Mouse (Mus musculus) heart, adult 9 months (tissue): ENCODE results near the gene Scamp5.

Source experiments
- DNase-seq, 2 experiments: peaks; one replicate each; pipeline ENCODE4 v3.0.0; 2022; ENCODE audit warnings: low spot score in 2 of 2

Scamp5 gene

DNA sequence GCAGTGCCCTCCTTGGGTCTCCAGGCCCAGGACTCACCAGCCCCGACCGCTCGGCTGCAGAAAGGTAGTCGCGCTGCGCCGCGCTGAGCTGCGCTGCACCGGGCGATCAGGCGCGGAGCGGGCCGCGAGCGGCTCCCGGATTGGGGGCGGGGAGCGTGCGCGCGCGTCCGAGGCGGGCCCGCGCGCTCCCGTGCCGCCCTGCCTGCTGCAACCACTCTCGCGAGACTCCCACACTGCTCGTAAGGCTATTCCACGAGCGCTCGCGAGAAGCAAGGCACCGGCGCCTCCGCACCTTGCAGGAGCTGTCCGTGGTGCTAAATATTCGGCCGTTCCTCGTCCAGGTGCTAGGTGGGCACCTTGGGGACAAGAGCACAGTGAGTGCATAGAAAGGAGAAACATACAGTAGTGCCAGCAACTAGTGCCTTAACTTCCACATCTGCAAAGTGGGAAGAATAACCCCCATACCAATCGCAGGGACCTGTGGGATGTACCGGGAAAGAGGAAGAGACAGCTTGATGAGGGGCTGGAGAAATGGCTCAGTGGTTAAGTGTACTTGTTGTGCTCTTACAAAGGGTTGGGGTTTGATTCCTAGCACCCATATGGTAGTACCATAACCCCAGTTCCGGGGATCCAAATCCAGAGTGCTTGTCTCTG is at the start of gene Scamp5:
TSS of gene Scamp5 (minus strand) at position 165 of the 654 bp plus-strand sequence.
- peak; percentile 83 to 86 for DNase-seq

- no peak for DNase-seq
Measured at GRCm38 (mm10) chr9:57517113-57517512, 49.3 kb upstream of the Scamp5 start.

DNA sequence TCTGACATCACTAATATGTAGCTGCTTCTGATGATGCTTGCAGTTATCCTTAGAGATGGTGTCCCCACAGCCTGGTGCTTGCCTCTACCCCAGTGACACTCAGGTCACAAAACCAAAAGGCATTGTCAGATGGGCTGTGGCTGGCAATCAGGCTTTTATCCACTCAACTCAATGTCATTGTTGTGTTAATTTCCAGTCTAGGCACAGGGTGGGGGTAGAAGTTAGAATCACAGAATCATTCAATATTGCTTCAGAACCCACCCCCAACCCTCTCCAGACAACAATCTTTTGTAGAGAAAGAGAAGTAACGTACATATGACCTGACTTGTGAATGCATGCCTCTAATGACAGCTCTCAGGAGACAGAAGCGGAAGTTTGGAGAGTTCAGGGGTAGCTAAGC is 42.7 kb upstream of the Scamp5 start:
- DNase-seq: no peak

GRCm38 (mm10) chr9:57505700-57506099 is 37.8 kb upstream of the Scamp5 start:
- DNase-seq: peak; percentile 79 to 81

DNA sequence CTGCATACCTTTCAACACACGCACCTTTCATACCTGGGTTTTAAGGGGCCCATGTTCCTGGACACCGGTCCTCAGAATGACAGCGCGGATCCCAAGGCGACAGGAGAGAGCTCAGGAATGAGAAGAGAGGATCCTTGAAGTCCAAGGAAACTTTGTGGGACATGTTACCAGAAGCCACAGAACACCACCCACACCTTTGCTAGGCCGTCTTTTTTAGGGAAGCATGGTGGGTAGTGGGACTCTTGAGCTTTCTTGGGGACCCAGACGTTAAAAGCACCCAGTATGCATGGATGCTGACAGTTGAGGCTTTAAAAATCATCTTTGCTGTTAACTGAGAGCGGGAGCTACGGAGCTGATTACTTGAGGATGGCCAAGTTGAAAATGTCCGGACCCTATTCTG is 37.0 kb upstream of the Scamp5 start:
- no peak for DNase-seq

DNA sequence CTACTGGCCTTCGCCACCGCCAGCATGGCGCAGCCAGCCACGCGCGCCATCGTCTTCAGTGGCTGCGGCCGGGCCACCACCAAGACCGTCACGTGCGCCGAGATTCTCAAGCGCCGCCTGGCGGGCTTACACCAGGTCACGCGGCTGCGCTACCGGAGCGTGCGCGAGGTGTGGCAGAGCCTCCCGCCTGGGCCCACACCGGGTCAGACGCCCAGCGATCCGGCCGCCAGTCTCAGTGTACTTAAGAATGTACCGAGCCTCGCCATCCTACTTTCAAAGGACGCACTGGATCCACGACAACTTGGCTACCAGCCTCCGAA is 36.5 kb upstream of the Scamp5 start:
- peak; percentile 42 to 44 for DNase-seq

DNA sequence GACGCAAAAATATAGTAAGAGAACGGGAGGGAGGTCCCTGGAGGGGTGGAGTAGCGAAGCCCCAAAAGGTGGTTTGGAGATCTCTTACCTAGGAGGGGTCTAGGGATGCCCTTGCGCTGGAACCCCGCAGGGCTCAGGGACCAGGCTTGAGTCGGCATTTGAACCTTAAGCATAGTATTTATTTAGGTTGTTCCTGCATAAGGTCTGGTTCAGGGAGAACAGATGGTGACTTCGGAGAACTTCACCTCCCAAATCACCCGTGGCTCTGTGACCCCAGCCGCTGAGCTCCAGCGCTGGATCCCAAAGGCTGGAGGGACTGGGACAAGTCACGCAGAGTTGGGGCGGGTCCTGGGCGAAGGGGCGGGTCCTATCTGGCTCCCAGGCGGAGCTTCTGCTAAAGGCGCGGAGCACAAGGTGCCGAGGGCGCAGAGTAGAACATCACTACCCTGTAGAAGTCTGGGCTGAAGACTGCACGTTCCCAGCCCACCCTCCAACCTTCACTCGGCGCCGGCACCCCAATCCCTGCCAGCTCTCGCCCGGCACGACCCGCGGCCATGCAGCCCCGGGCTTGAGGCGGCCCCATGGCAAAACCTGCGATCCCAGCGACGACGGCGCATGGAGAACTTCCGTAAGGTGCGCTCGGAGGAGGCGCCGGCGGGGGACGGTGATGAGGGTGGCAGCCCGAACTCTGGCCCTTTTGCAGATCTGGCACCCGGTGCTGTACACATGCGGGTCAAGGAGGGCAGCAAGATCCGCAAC is 35.9 kb upstream of the Scamp5 start, which contains the start of gene Rpp25:
TSS of gene Rpp25 (plus strand) at position 405 of the 759 bp plus-strand sequence.
- peak; percentile 52 to 74 for DNase-seq

- no peak for DNase-seq
Measured at GRCm38 (mm10) chr9:57502911-57503621, 35.2 kb upstream of the Scamp5 start.

GRCm38 (mm10) chr9:57501861-57502260 is 34.0 kb upstream of the Scamp5 start:
- DNase-seq: no peak

- no peak for DNase-seq
Measured at GRCm38 (mm10) chr9:57501452-57501851, 33.6 kb upstream of the Scamp5 start.

- no peak for DNase-seq
Measured at GRCm38 (mm10) chr9:57498536-57498935, 30.7 kb upstream of the Scamp5 start.

- DNase-seq: no peak
Measured at GRCm38 (mm10) chr9:57497236-57497635, 29.4 kb upstream of the Scamp5 start.

DNA sequence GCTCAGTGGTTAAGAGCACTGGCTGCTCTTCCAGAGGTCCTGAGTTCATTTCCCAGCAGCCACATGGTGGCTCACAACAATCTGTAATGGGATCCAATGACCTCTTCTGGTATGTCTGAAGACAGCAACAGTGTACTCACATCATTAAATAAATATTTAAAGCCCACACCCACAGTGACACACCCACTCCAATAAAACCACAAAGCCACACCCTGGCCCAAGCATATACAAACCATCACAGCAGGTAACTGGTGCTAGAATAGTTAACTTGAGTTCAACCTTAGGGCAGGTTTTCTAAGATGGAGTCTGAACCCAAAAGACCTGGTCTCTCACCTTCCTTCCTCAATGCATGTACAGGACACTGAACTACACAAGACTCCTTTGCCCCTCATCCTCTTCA is 27.1 kb upstream of the Scamp5 start:
- no peak for DNase-seq

DNA sequence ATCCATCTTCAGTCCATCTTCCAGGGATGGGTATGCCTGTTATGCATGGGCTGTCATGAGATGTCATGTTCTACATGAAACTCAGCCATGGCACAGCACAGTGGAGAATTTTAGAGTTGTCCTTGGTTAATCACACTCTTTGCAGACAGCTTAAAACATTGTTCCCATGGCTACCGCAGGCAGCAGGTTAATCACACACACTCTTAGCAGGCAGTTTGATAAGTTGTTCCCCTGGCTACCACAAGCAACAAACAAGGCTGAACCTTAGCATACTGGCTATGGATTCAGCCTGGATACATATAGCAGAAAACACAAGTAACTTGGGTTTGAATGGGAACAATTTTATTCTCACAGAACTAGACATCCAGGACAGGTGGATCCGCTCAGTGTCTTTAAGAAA is 25.7 kb upstream of the Scamp5 start:
- DNase-seq: no peak

- no peak for DNase-seq
Measured at GRCm38 (mm10) chr9:57487807-57488206, 19.9 kb upstream of the Scamp5 start.

DNA sequence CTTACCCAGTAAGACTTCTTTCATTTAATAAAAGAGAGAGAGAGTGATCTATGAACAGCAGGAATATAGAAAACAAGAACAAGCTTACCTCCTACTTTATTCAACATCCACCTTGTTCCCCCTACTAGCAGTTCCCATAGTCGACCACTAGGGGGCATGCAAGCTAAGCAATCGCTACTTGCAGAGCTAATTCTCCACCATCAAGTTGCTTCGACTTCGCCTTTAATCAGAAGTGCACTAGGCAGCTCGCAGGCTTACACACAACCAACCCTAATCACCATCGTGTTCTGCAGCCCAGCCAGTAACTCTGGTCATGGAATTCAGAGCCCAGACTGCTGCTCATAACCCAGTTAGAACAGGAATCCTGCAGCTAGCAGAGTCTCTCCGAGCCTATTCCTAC is 17.9 kb upstream of the Scamp5 start:
- peak; percentile 40 to 73 for DNase-seq

DNA sequence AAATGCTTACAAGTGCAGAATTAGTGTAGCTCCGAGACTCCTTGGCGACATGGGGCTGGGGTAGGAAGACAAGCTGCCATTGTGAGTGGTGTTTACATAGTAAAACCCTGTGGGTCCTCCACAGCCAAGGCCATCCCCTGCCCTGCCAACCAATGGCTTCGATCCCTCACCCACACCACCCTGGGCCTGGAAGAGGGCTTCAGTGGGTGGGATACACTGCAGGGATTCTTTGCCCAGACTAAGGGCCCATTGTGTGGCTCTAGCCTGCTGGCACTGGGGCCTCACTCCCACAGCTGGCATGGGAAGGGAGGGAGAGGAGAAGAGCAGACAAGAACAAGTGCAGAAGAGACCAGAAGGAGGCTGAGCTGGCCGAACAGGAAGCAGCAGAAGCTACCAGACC is 1.1 kb upstream of the Scamp5 start:
- DNase-seq: no peak

- DNase-seq: peak in 1 of 2 experiments; percentile 4
Measured at GRCm38 (mm10) chr9:57467271-57467771, 539 bp downstream of the Scamp5 start.

DNA sequence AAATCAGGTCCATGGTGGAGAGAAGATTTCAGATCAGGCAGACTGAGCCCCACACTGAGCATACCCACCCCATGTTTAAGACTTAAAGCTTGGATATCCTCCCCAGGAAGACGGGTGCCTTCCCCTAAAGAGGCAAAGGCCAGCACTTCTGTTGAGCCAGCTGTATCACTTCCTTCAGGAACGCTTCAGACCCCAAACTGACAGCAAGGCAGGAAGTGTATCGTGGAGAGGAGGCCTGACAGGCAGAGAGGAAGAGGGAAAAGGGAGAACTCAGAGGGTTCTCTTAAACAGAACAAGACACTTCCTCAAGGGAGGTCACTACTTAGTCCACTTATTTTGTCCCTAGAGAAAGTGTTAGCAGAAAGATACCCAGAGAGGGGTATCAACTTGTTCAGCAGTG is 1.8 kb downstream of the Scamp5 start:
- DNase-seq: peak in 1 of 2 experiments; percentile 35

DNA sequence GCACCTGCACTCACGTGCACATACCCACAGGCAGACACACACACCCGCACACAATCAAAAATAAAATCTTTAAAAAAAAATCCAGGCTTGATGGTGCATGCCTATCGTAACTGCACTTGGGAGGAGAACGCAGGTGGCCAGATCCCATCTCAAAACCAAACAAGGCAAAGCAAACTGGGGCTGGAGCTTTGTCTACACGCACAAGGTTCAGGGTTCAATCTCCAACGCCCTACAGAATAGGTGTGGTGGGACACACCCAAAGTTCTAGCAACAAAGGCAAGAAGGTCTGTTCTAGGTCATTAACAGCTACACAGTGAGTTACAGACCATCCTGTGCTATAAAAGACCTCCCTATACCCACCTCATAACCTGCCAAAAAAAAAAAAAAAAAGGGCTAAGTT is 5.0 kb downstream of the Scamp5 start:
- no peak for DNase-seq

DNA sequence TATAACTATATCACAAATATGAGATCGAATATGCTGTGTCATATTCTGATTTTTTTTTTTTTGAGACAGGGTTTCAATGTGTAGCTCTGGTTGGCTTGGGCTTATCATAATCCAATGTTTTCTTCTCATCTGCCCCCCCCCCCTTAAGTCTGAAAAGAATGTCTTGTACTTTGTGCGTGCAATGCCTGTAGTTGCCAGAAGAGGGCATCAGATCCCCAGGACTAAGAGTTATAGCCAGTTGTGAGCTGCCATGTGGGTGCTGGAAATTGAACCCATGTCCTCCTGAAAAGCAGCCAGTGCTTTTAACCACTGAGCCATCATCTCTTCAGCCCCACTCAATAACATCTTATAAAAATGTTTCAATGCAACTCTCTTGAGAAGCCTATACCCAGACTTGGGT is 8.2 kb downstream of the Scamp5 start:
- DNase-seq: no peak

- DNase-seq: no peak
Measured at GRCm38 (mm10) chr9:57453516-57453915, 14.3 kb downstream of the Scamp5 start.
